Mouse (Mus musculus) lung, embryonic 16.5 days (tissue): ENCODE measurements around the gene Slc17a4. TPM values are rescaled to one million over a fixed set of nuclear protein-coding genes. Genes with fewer than 3 reads are reported as not detected.
A peak's percentile ranks its signal among the peaks of the same experiment; 100 is the strongest.

Experiments used
- ATAC-seq: fragments of 200-750 bp; cut with Nextera tagmentation; 2 replicates; pipeline ENCODE4 v1.8.0; 2017; ENCODE audit warnings: low read depth, mild to moderate bottlenecking, moderate library complexity
- H3K27ac ChIP-seq: fragments of 300-500 bp; sonication (generic); 2 replicates; pipeline ENCODE4 v1.5.1; 2014; ENCODE audit warnings: mild to moderate bottlenecking, control low read depth, low read length
- H3K27me3 ChIP-seq: fragments of 300-500 bp; sonication (generic); 2 replicates; pipeline ENCODE4 v1.6.1; 2014; ENCODE audit warnings: low read depth, low read length, mixed read lengths; ENCODE audit not compliant: control insufficient read depth, insufficient read depth
- H3K36me3 ChIP-seq: fragments of 300-500 bp; sonication (generic); 2 replicates; pipeline ENCODE4 v1.6.1; 2014; ENCODE audit warnings: low read length; ENCODE audit not compliant: control insufficient read depth, insufficient read depth
- H3K4me1 ChIP-seq: fragments of 300-500 bp; sonication (generic); replicated peaks from 2 replicates; pipeline ENCODE4 v1.6.1; 2014; ENCODE audit warnings: low read length, mixed read lengths; ENCODE audit not compliant: control insufficient read depth, insufficient read depth
- H3K4me2 ChIP-seq: fragments of 300-500 bp; sonication (generic); 2 replicates; pipeline ENCODE4 v1.6.1; 2014; ENCODE audit warnings: low read depth, low read length, control low read depth
- H3K4me3 ChIP-seq: fragments of 300-500 bp; sonication (generic); 2 replicates; pipeline ENCODE4 v1.5.1; 2014; ENCODE audit warnings: mild to moderate bottlenecking, low read length, control low read depth
- H3K9ac ChIP-seq: fragments of 300-500 bp; sonication (generic); 2 replicates; pipeline ENCODE4 v1.6.1; 2014; ENCODE audit warnings: low read length, control low read depth
- H3K9me3 ChIP-seq: fragments of 300-500 bp; sonication (generic); 2 replicates; pipeline ENCODE4 v1.6.1; 2016; ENCODE audit warnings: low read length; ENCODE audit not compliant: control insufficient read depth
- WGBS: fragments of 180-500 bp; shearing (Covaris S2); extraction: QIAGEN DNeasy Blood & Tissue Kit; methylation state at CpG from one replicate; pipeline ENCODE4 v1.1.7; 2014; 5-methylcytosine and 5-hydroxymethylcytosine counted together
- polyA plus RNA-seq: library from polyadenylated mRNA; unstranded; fragments of >200 nt; fragmentation: Nextera tagmentation; extraction: Ambion mirVana; gene quantifications from 2 replicates; pipeline ENCODE4 v1.2.1, GENCODE M21; 2015

The Slc17a4 gene
- polyA plus RNA-seq, 1 experiment from 2014 or later, result not detected

- Histone ChIP-seq H3K4me3 (no peak overlapping the region), H3K4me2 (no peak overlapping the region), H3K4me1 (no peaks in the 10 kb centered on the region), H3K27ac (no peak overlapping the region), H3K9me3 (no peaks in the 10 kb centered on the region), H3K27me3 (no peaks in the 10 kb centered on the region), H3K36me3 (no peaks in the 10 kb centered on the region), H3K9ac (no peak overlapping the region)
- WGBS, result 68% methylated on average over 3 of the region's 3 CpGs
- no peak for ATAC-seq
Observed at GRCm38 (mm10) chr13:23879106-23879505, 35.7 kb downstream of the Slc17a4 start.

GRCm38 (mm10) chr13:23873141-23873540 lies 41.7 kb downstream of the Slc17a4 start:
- no peak for ATAC-seq
- Histone ChIP-seq H3K9me3 (no peaks in the 10 kb centered on the region), H3K9ac (no peak overlapping the region), H3K4me2 (no peak overlapping the region), H3K36me3 (no peaks in the 10 kb centered on the region), H3K4me3 (no peak overlapping the region), H3K27me3 (no peaks in the 10 kb centered on the region), H3K27ac (no peak overlapping the region), H3K4me1 (no peaks in the 10 kb centered on the region)
- WGBS, result 55% methylated on average over 5 of the region's 5 CpGs

DNA sequence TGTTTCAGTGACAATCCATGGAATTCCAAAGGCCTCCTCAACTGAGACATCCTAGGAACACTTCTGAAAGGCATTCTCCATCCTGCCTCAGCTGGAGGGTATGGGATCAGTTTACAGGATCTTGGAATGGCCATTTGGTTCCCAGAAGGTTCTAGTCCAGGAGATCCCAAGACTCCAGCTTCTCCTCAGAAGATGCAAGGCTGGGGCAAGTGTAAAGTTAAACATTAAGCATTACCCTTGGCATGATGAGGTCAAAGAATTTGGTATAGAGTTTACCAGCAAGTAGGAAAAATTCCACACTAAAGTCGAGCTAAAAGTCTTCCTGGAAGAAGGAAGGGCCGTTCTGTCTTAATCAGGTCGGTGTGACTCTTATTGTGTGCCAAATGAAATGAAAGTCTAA lies 44.8 kb downstream of the Slc17a4 start:
- Histone ChIP-seq H3K9me3 (no peaks in the 10 kb centered on the region), H3K4me3 (no peak overlapping the region), H3K4me2 (no peak overlapping the region), H3K27me3 (no peaks in the 10 kb centered on the region), H3K27ac (no peak overlapping the region), H3K36me3 (no peaks in the 10 kb centered on the region), H3K4me1 (peaks cover 6% of the 10 kb centered on the region), H3K9ac (no peak overlapping the region)
- 62% methylated on average over 3 of the region's 3 CpGs for WGBS
- ATAC-seq, result no peak

DNA sequence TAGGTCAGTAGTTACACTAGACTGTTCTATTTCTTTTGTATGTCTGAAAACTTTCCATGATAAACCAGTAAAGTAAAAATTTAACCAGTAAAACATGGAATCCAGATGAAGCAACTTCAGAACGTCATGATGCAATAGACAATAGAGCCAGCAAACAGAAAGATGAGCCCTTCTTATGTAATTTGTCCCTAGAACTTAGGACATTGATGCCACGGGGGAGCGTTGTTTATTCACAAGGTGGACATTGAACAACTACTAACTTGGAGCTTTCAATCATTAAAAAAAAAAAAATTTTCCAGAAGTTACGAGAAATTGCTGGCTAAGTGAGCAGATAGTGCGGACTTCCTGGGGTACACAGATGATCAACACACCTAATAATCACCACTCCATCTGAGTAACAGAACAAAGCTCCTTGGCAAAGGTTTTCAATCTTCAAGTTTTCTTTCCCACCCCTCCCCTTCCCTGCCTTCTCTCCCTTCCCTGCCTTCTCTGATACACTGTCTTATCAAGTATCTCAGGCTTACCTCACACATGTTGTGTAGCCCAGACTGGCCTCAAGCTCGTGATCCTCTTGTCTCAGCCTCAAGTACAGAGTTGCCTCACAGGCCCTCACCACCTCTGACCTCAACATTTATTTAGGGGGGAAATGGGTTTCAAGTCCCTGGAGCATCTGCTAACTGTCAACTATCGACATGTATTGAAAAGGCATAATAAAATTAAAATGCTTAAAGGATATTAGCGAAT lies 45.8 kb downstream of the Slc17a4 start:
- Histone ChIP-seq H3K4me1 (peaks cover 6% of the 10 kb centered on the region), H3K4me3 (no peak overlapping the region)
- no peak for ATAC-seq

GRCm38 (mm10) chr13:23867405-23867804 lies 47.4 kb downstream of the Slc17a4 start, which contains the start of gene Slc17a1:
Gene Slc17a1 (plus strand): TSS chr13:23867750.
- WGBS, result 80% methylated on average over 7 of the region's 7 CpGs
- Histone ChIP-seq H3K27ac (no peak within 1 kb of the TSS), H3K36me3 (no peaks in the 10 kb centered on the region), H3K27me3 (no peaks in the 10 kb centered on the region), H3K9ac (no peak within 1 kb of the TSS), H3K4me2 (no peak within 1 kb of the TSS), H3K4me1 (peaks cover 6% of the 10 kb centered on the region), H3K4me3 (no peak within 1 kb of the TSS), H3K9me3 (no peaks in the 10 kb centered on the region)
- ATAC-seq, result no peak

More for the DNA sequence above, 45.8 kb downstream of the Slc17a4 start:
- WGBS, result 82% methylated on average over 8 of the region's 8 CpGs
- H3K9ac ChIP-seq, result no peak overlapping the region
- H3K9me3 ChIP-seq, result no peaks in the 10 kb centered on the region
- H3K36me3 ChIP-seq, result no peaks in the 10 kb centered on the region
- H3K4me2 ChIP-seq, result no peak overlapping the region
- no peaks in the 10 kb centered on the region for H3K27me3 ChIP-seq
- no peak overlapping the region for H3K27ac ChIP-seq

- Histone ChIP-seq H3K27me3 (no peaks in the 10 kb centered on the region), H3K4me1 (peaks cover 6% of the 10 kb centered on the region), H3K4me3 (no peak overlapping the region), H3K9ac (no peak overlapping the region), H3K9me3 (no peaks in the 10 kb centered on the region), H3K27ac (no peak overlapping the region), H3K36me3 (no peaks in the 10 kb centered on the region), H3K4me2 (no peak overlapping the region)
- no peak for ATAC-seq
- WGBS, result 76% methylated on average over 6 of the region's 6 CpGs
Observed at GRCm38 (mm10) chr13:23867000-23867399, 47.8 kb downstream of the Slc17a4 start.

GRCm38 (mm10) chr13:23866086-23866710 lies 48.6 kb downstream of the Slc17a4 start:
- peaks cover 6% of the 10 kb centered on the region for H3K4me1 ChIP-seq
- H3K27me3 ChIP-seq, result no peaks in the 10 kb centered on the region
- H3K9ac ChIP-seq, result no peak overlapping the region
- H3K9me3 ChIP-seq, result no peaks in the 10 kb centered on the region
- H3K4me2 ChIP-seq, result no peak overlapping the region
- 55% methylated on average over 9 of the region's 9 CpGs for WGBS
- no peaks in the 10 kb centered on the region for H3K36me3 ChIP-seq
- H3K4me3 ChIP-seq, result no peak overlapping the region
- no peak overlapping the region for H3K27ac ChIP-seq
- ATAC-seq, result peak; percentile 81

DNA sequence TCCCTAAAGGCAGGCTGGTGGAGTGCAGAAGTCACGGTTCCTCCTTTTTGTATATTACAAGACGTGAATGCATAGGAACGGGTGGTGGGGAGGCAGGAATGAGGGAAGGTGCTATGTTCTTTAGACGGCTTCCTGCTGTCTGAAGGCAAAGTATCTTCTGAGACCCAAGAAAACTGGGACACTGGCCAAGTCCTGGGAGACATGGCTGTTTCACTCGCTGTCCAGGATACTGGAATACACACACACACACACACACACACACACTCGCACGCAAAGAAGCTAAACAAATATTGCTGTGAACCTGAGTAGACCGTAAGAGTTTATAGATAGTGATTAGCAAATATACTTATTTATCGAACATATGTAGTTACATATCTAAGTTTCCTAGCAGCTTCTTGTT lies 50.1 kb downstream of the Slc17a4 start:
- Histone ChIP-seq H3K36me3 (no peaks in the 10 kb centered on the region), H3K27ac (no peak overlapping the region), H3K9me3 (no peaks in the 10 kb centered on the region), H3K4me2 (no peak overlapping the region), H3K9ac (no peak overlapping the region), H3K27me3 (no peaks in the 10 kb centered on the region), H3K4me1 (peaks cover 6% of the 10 kb centered on the region), H3K4me3 (no peak overlapping the region)
- ATAC-seq, result no peak
- 37% methylated on average over 9 of the region's 9 CpGs for WGBS

DNA sequence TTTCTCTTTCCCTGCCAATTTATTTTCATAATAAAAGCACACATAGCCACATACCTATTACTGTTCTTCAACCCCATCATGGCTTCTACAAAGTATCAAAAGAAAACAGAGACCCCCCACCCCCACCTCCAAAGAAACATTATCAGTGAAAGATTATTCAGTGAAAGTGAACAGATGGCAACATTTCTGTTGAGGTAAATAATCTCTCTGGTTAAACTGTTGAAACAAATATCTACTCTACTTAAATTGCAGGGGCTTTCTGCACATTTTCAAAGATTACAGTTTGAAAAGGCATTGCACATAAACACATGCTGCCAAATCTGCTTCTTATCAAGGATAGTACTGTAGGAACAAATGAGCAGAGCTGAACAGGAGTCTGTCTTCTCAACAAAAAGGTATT lies 53.0 kb downstream of the Slc17a4 start:
- Histone ChIP-seq H3K27me3 (no peaks in the 10 kb centered on the region), H3K4me3 (no peak overlapping the region), H3K36me3 (no peaks in the 10 kb centered on the region), H3K9ac (no peak overlapping the region), H3K27ac (no peak overlapping the region), H3K9me3 (no peaks in the 10 kb centered on the region), H3K4me1 (peaks cover 6% of the 10 kb centered on the region), H3K4me2 (no peak overlapping the region)
- no peak for ATAC-seq
